Mouse (Mus musculus) adrenal gland, adult (tissue): ENCODE data around the gene Slc41a1.

ENCODE experiments used
- DNase-seq, 2 experiments: peaks; one replicate each; pipeline ENCODE4 v3.0.0; 2022 to 2023; ENCODE audit warnings: low spot score in 1 of 2; ENCODE audit not compliant: inconsistent age in 2 of 2

Gene Slc41a1

GRCm38 (mm10) chr1:131879816-131880215 lies 52.5 kb downstream of the Slc41a1 start:
- no peak for DNase-seq

GRCm38 (mm10) chr1:131882787-131883186 lies 55.5 kb downstream of the Slc41a1 start:
- DNase-seq: peak; percentile 21 to 71

- no peak for DNase-seq
These were observed 58.9 kb downstream of the Slc41a1 start for GRCm38 (mm10) chr1:131886173-131886572.

- DNase-seq: no peak
These were observed 59.3 kb downstream of the Slc41a1 start for GRCm38 (mm10) chr1:131886641-131887040.

GRCm38 (mm10) chr1:131890043-131890658 lies 62.9 kb downstream of the Slc41a1 start:
- DNase-seq: no peak

GRCm38 (mm10) chr1:131891436-131891835 lies 64.1 kb downstream of the Slc41a1 start:
- DNase-seq: no peak
